Comparison of ENCODE assay signal across 9 mouse cellular contexts in genomic region chr8:107056973-107057369, GRCm38 (mm10). TPM values are rescaled to one million over a fixed set of nuclear protein-coding genes. Genes with fewer than 3 reads are reported as not detected.
DNase-seq lines count a peak whose midpoint lies in the region; ATAC-seq and TF ChIP-seq lines count a peak whose summit lies in the region.
"Had no signal": no experiment of that assay in that cellular context is flagged by ENCODE, and none has a peak within 500 bp of the region (broad histone marks: within the 10 kb centered on the region; RNA-seq: fewer than 3 reads in every experiment).

No protein-coding gene starts in this region.

- intact Hi-C loops in heart, adult 2 months (cut with DNase I) = loop anchor here (1.0 to 2.0 kb wide), 2 partner anchors 26 to 40 kb away; partner anchors contain the start of genes Terf2 and Vps4a

- H3K27ac ChIP-seq in heart, adult 2 months = peak overlapping the region; percentile 64
- peak overlapping the region; percentile 43 for H3K27ac ChIP-seq in limb, embryonic 14.5 days (replicated peaks; ENCODE audit: low read depth, low read length)
- H3K27ac ChIP-seq in stomach, embryonic 15.5 days = peak overlapping the region; percentile 65

- peaks cover 35% of the 10 kb centered on the region for H3K79me3 ChIP-seq in C2C12 (ENCODE audit: low read depth)

- peak overlapping the region; percentile 95 for H3K4me3 ChIP-seq in heart, adult 2 months
- peak overlapping the region; percentile 99 for H3K4me3 ChIP-seq in C2C12 (ENCODE audit: insufficient read depth, poor library complexity, severe bottlenecking)
- H3K4me3 ChIP-seq in erythroblast, embryonic 14.5 days (replicated peaks) = peak overlapping the region; percentile 79
- H3K4me3 ChIP-seq in limb, embryonic 14.5 days (replicated peaks; ENCODE audit: low read length) = peak overlapping the region; percentile 98
- peak overlapping the region; percentile 97 for H3K4me3 ChIP-seq in stomach, embryonic 15.5 days (replicated peaks)

- H3K9ac ChIP-seq in heart, adult 2 months (ENCODE audit: low read depth, low read length) = peak overlapping the region; percentile 59
- peak overlapping the region; percentile 84 for H3K9ac ChIP-seq in limb, embryonic 14.5 days (ENCODE audit: low read depth, low read length, severe bottlenecking)
- H3K9ac ChIP-seq in stomach, embryonic 15.5 days = peak overlapping the region; percentile 58

- peaks cover 3% of the 10 kb centered on the region for H3K36me3 ChIP-seq in heart, adult 2 months (ENCODE audit: control insufficient read depth, insufficient read depth, low read length)
- peaks cover 47% of the 10 kb centered on the region for H3K36me3 ChIP-seq in C2C12 (ENCODE audit: control insufficient read depth, insufficient read depth)
- peaks cover 53% of the 10 kb centered on the region for H3K36me3 ChIP-seq in erythroblast, embryonic 14.5 days (ENCODE audit: control insufficient read depth)
- peaks cover 37% of the 10 kb centered on the region for H3K36me3 ChIP-seq in limb, embryonic 14.5 days (ENCODE audit: control insufficient read depth, insufficient read depth, low read length)
- H3K36me3 ChIP-seq in stomach, embryonic 15.5 days = peaks cover 20% of the 10 kb centered on the region

- H3ac ChIP-seq in C2C12 (ENCODE audit: control insufficient read depth, insufficient read length, low read depth) = peak overlapping the region; percentile 86

- ATAC-seq in limb, embryonic 14.5 days (ENCODE audit: low FRiP score, low read depth) = 0 out of 2 replicates have a peak, but pooled peaks have one; percentile 23
- peak; percentile 33 for ATAC-seq in stomach, embryonic 15.5 days (ENCODE audit: insufficient read depth, low FRiP score, low read depth)

- under 1% methylated on average over 33 of the region's 33 CpGs for WGBS in heart, adult 2 months
- under 1% methylated on average over 33 of the region's 33 CpGs for WGBS in limb, embryonic 14.5 days
- under 1% methylated on average over 33 of the region's 33 CpGs for WGBS in stomach, embryonic 15.5 days

- H3K27me3 ChIP-seq in heart, adult 2 months (ENCODE audit: control insufficient read depth, insufficient read depth, low read length) = no peaks in the 10 kb centered on the region
- H3K27me3 ChIP-seq in C2C12 (ENCODE audit: control insufficient read depth, insufficient read depth, insufficient read length) = no peaks in the 10 kb centered on the region
- H3K27me3 ChIP-seq in erythroblast, embryonic 14.5 days (ENCODE audit: control insufficient read depth) = no peaks in the 10 kb centered on the region
- H3K27me3 ChIP-seq in limb, embryonic 14.5 days (ENCODE audit: control insufficient read depth, insufficient read depth, low read length) = no peaks in the 10 kb centered on the region
- no peaks in the 10 kb centered on the region for H3K27me3 ChIP-seq in stomach, embryonic 15.5 days (replicated peaks)

- H3K4me1 ChIP-seq in heart, adult 2 months (ENCODE audit: control insufficient read depth, insufficient read depth, low read length) = peaks cover 2% of the 10 kb centered on the region
- H3K4me1 ChIP-seq in erythroblast, embryonic 14.5 days (ENCODE audit: control insufficient read depth) = peaks cover 43% of the 10 kb centered on the region
- H3K4me1 ChIP-seq in limb, embryonic 14.5 days (ENCODE audit: control insufficient read depth, insufficient read depth, low read length) = peaks cover 18% of the 10 kb centered on the region
- H3K4me1 ChIP-seq in stomach, embryonic 15.5 days = peaks cover 11% of the 10 kb centered on the region; the same call in 1 of the 2 replicates

- no peak for DNase-seq in heart, adult 2 months
- no peak for DNase-seq in heart, postnatal 4 days
- no peak for DNase-seq in limb, embryonic 14.5 days (ENCODE audit: low spot score)
- DNase-seq in adrenal gland, postnatal 10 days = no peak
- no peak for DNase-seq in thymus, postnatal 36 days

- TF ChIP-seq POLR2A in heart, adult 2 months (IDR thresholded peaks at IDR 0.05; ENCODE audit: insufficient read depth, low read depth, low read length) = no peak
- TF ChIP-seq POLR2A in limb, embryonic 14.5 days (IDR thresholded peaks at IDR 0.05; ENCODE audit: borderline replicate concordance, extremely low read depth, insufficient read depth, insufficient read length) = 0 out of 2 replicates have a peak, but pooled peaks have one; percentile 26

- no peak for TF ChIP-seq CTCF in heart, adult 2 months (IDR thresholded peaks at IDR 0.05)
- TF ChIP-seq CTCF in C2C12 (IDR thresholded peaks at IDR 0.05; ENCODE audit: control insufficient read depth, insufficient read depth, insufficient read length) = no peak

- no peaks in the 10 kb centered on the region; the same call in 1 of the 2 replicates for H3K9me3 ChIP-seq in erythroblast, embryonic 14.5 days (ENCODE audit: control insufficient read depth, low read length)
- H3K9me3 ChIP-seq in limb, embryonic 14.5 days (ENCODE audit: control insufficient read depth, low read length) = no peaks in the 10 kb centered on the region
- no peaks in the 10 kb centered on the region for H3K9me3 ChIP-seq in stomach, embryonic 15.5 days

- no peak for TF ChIP-seq EP300 in heart, adult 2 months (IDR thresholded peaks at IDR 0.05; ENCODE audit: insufficient read depth, low read depth, low read length)

- H3K79me2 ChIP-seq in heart, adult 2 months (replicated peaks; ENCODE audit: control insufficient read depth, insufficient read depth, low read length) = peaks cover 2% of the 10 kb centered on the region; the same call in 1 of the 2 replicates
- H3K79me2 ChIP-seq in C2C12 (ENCODE audit: control insufficient read depth, insufficient read depth) = peaks cover 73% of the 10 kb centered on the region

- H3K4me2 ChIP-seq in limb, embryonic 14.5 days (replicated peaks; ENCODE audit: low read depth, low read length, severe bottlenecking) = peak overlapping the region; percentile 86
- H3K4me2 ChIP-seq in stomach, embryonic 15.5 days = peak overlapping the region; percentile 88

TF ChIP-seq in C2C12, 6 proteins besides CTCF, POLR2A, EP300 and RAD21:
- TF ChIP-seq CEBPB (IDR thresholded peaks at IDR 0.05; ENCODE audit: low read depth) (no peak), MYOD1 (IDR thresholded peaks at IDR 0.05; ENCODE audit: control insufficient read depth, insufficient read length, low read depth) (no peak), USF1 (IDR thresholded peaks at IDR 0.05; ENCODE audit: low read depth) (no peak), MAX (IDR thresholded peaks at IDR 0.05) (no peak), FOSL1 (IDR thresholded peaks at IDR 0.05; ENCODE audit: insufficient read depth, low read length, poor library complexity, severe bottlenecking) (no peak), MYOG (IDR thresholded peaks at IDR 0.05; ENCODE audit: control insufficient read depth, extremely low read depth, insufficient read length) (no peak)

RNA-seq across cellular contexts. Expression of gene Nip7, which starts 0.3 kb away (rescaled TPM):
- total RNA-seq in heart, adult 2 months (2021) = 10 to 100 TPM; 19.4 to 27.3 TPM
- 19.7 and 27.9 TPM in 2 replicates for polyA plus RNA-seq in heart, adult 2 months (2012; rRNA removed)
- 10 to 100 TPM; 37.4 to 41.1 TPM for total RNA-seq in heart, postnatal 4 days (2021)
- 119 TPM for polyA plus RNA-seq in C2C12 (2012; fragmentation: generic; extraction: Trizol)
- polyA plus RNA-seq in erythroblast, embryonic 14.5 days (2012) = 0.21 and 0.30 TPM in 2 replicates
- 54.9 and 123 TPM in 2 replicates for polyA plus RNA-seq in limb, embryonic 14.5 days (2012; rRNA removed)
- polyA plus RNA-seq in limb, embryonic 14.5 days (2014; fragmentation: Nextera tagmentation; extraction: Ambion mirVana) = 99.0 and 103 TPM in 2 replicates
- 73.0 and 82.9 TPM in 2 replicates for polyA plus RNA-seq in stomach, embryonic 15.5 days (2015; fragmentation: Nextera tagmentation; extraction: Ambion mirVana)
- 10 to 100 TPM; 32.9 to 48.6 TPM for total RNA-seq in adrenal gland, postnatal 10 days (2021)

RNA-seq across cellular contexts. Expression of gene Cog8, which starts 0.5 kb away (rescaled TPM):
- total RNA-seq in heart, adult 2 months (2021) = 10 to 100 TPM; 17.9 to 18.7 TPM
- 17.2 and 26.5 TPM in 2 replicates for polyA plus RNA-seq in heart, adult 2 months (2012; rRNA removed)
- total RNA-seq in heart, postnatal 4 days (2021) = 10 to 100 TPM; 16.9 to 18.3 TPM
- 20.1 TPM for polyA plus RNA-seq in C2C12 (2012; fragmentation: generic; extraction: Trizol)
- 1.3 and 1.7 TPM in 2 replicates for polyA plus RNA-seq in erythroblast, embryonic 14.5 days (2012)
- polyA plus RNA-seq in limb, embryonic 14.5 days (2012; rRNA removed) = 56.7 and 68.1 TPM in 2 replicates
- polyA plus RNA-seq in limb, embryonic 14.5 days (2014; fragmentation: Nextera tagmentation; extraction: Ambion mirVana) = 37.8 and 40.9 TPM in 2 replicates
- 36.8 and 39.4 TPM in 2 replicates for polyA plus RNA-seq in stomach, embryonic 15.5 days (2015; fragmentation: Nextera tagmentation; extraction: Ambion mirVana)
- total RNA-seq in adrenal gland, postnatal 10 days (2021) = 10 to 100 TPM; 24.2 to 26.6 TPM

RNA-seq across cellular contexts. Expression of gene Tmed6, which starts 8.5 kb away (rescaled TPM):
- total RNA-seq in heart, adult 2 months (2021) = not detected
- polyA plus RNA-seq in heart, adult 2 months (2012; rRNA removed) = not detected in 2 replicates
- total RNA-seq in heart, postnatal 4 days (2021) = not detected
- polyA plus RNA-seq in C2C12 (2012; fragmentation: generic; extraction: Trizol) = not detected
- not detected in 2 replicates for polyA plus RNA-seq in erythroblast, embryonic 14.5 days (2012)
- not detected in 2 replicates for polyA plus RNA-seq in limb, embryonic 14.5 days (2012; rRNA removed)
- polyA plus RNA-seq in limb, embryonic 14.5 days (2014; fragmentation: Nextera tagmentation; extraction: Ambion mirVana) = not detected in 2 replicates
- polyA plus RNA-seq in stomach, embryonic 15.5 days (2015; fragmentation: Nextera tagmentation; extraction: Ambion mirVana) = 86.6 and 115 TPM in 2 replicates
- total RNA-seq in adrenal gland, postnatal 10 days (2021) = not detected
- total RNA-seq: left cerebral cortex, postnatal 10 days had no signal

RNA-seq across cellular contexts. Expression of gene Pdf, which starts 8.6 kb away (rescaled TPM):
- total RNA-seq in heart, adult 2 months (2021) = 10 to 100 TPM; 60.6 to 64.8 TPM
- polyA plus RNA-seq in heart, adult 2 months (2012; rRNA removed) = 56.0 and 68.7 TPM in 2 replicates
- 10 to 100 TPM; 39.0 TPM for total RNA-seq in heart, postnatal 4 days (2021)
- 27.2 TPM for polyA plus RNA-seq in C2C12 (2012; fragmentation: generic; extraction: Trizol)
- polyA plus RNA-seq in erythroblast, embryonic 14.5 days (2012) = 0.12 and 0.14 TPM in 2 replicates
- 34.6 and 38.7 TPM in 2 replicates for polyA plus RNA-seq in limb, embryonic 14.5 days (2012; rRNA removed)
- polyA plus RNA-seq in limb, embryonic 14.5 days (2014; fragmentation: Nextera tagmentation; extraction: Ambion mirVana) = 35.7 and 39.2 TPM in 2 replicates
- polyA plus RNA-seq in stomach, embryonic 15.5 days (2015; fragmentation: Nextera tagmentation; extraction: Ambion mirVana) = 52.7 and 55.1 TPM in 2 replicates
- total RNA-seq in adrenal gland, postnatal 10 days (2021) = 10 to 100 TPM; 36.4 to 42.2 TPM

RNA-seq across cellular contexts. Expression of gene Vps4a, which starts 25.9 kb away (rescaled TPM):
- 10 to 100 TPM; 57.1 to 58.3 TPM for total RNA-seq in heart, adult 2 months (2021)
- polyA plus RNA-seq in heart, adult 2 months (2012; rRNA removed) = 32.3 and 53.6 TPM in 2 replicates
- 10 to 100 TPM; 54.2 to 59.1 TPM for total RNA-seq in heart, postnatal 4 days (2021)
- polyA plus RNA-seq in C2C12 (2012; fragmentation: generic; extraction: Trizol) = 33.7 TPM
- 0.99 and 1.4 TPM in 2 replicates for polyA plus RNA-seq in erythroblast, embryonic 14.5 days (2012)
- polyA plus RNA-seq in limb, embryonic 14.5 days (2012; rRNA removed) = 40.2 and 50.8 TPM in 2 replicates
- polyA plus RNA-seq in limb, embryonic 14.5 days (2014; fragmentation: Nextera tagmentation; extraction: Ambion mirVana) = 75.8 and 82.3 TPM in 2 replicates
- 62.0 and 62.9 TPM in 2 replicates for polyA plus RNA-seq in stomach, embryonic 15.5 days (2015; fragmentation: Nextera tagmentation; extraction: Ambion mirVana)
- total RNA-seq in adrenal gland, postnatal 10 days (2021) = 10 to 100 TPM; 54.5 to 55.5 TPM

Comparison
In these comparisons a context has a peak if more than half of its experiments do, and no peak if none do; other contexts are left out.
1. RNA of gene Nip7, which starts 0.3 kb away (polyA plus RNA-seq): 54.9 to 123 TPM in limb, embryonic 14.5 days, 119 TPM in C2C12 (single experiment), 73.0 to 82.9 TPM in stomach, embryonic 15.5 days and 19.7 to 27.9 TPM in heart, adult 2 months; 0.21 to 0.30 TPM in erythroblast, embryonic 14.5 days; every median in the first group is over 10 times any median in the second.
2. RNA of gene Tmed6, which starts 8.5 kb away (polyA plus RNA-seq): 86.6 to 115 TPM in stomach, embryonic 15.5 days; not detected in heart, adult 2 months, not detected in C2C12 (single experiment), not detected in erythroblast, embryonic 14.5 days and not detected in limb, embryonic 14.5 days; every median in the first group is over 10 times any median in the second.
3. Peak in every context shown above with its lines, with median percentiles within 50 percentile points of each other: H3K27ac ChIP-seq, H3K4me3 ChIP-seq and H3K9ac ChIP-seq.